Mouse (Mus musculus): Measurements from ENCODE around the gene Rcc1l. TPM values are rescaled to one million over a fixed set of nuclear protein-coding genes. Genes with fewer than 3 reads are reported as not detected.

Gene Rcc1l
- total and polyA plus RNA-seq, 3 experiments: 19.8 to 33.7 (median 30.2) TPM

GRCm38 (mm10) chr5:134214021-134214806, 37.6 kb upstream of the Rcc1l start:
- no peak for DNase-seq
- H3K27ac ChIP-seq: no peak overlapping the region
- H3K36me3 ChIP-seq (ENCODE audit: control insufficient read depth, insufficient read depth, low read length): no peaks in the 10 kb centered on the region
- no peak overlapping the region for H3K4me3 ChIP-seq
- intact Hi-C loops (cut with DNase I): no loop called here
- H3K27me3 ChIP-seq (ENCODE audit: control insufficient read depth, insufficient read depth, low read length): no peaks in the 10 kb centered on the region
- no peaks in the 10 kb centered on the region for H3K4me1 ChIP-seq (ENCODE audit: control insufficient read depth, insufficient read depth, low read length)
- no peak overlapping the region for H3K9ac ChIP-seq (ENCODE audit: low read depth, low read length)
- WGBS: 49% methylated on average over 12 of the region's 12 CpGs
- no peaks in the 10 kb centered on the region for H3K79me2 ChIP-seq (replicated peaks; ENCODE audit: control insufficient read depth, insufficient read depth, low read length)
- TF ChIP-seq EP300 (IDR thresholded peaks at IDR 0.05; ENCODE audit: insufficient read depth, low read depth, low read length) (no peak), CTCF (IDR thresholded peaks at IDR 0.05) (no peak), POLR2A (IDR thresholded peaks at IDR 0.05; ENCODE audit: insufficient read depth, low read depth, low read length) (no peak)

- no peak overlapping the region for H3K4me3 ChIP-seq
- H3K4me1 ChIP-seq (ENCODE audit: control insufficient read depth, insufficient read depth, low read length): no peaks in the 10 kb centered on the region
- H3K27ac ChIP-seq: no peak overlapping the region
- 43% methylated on average over 11 of the region's 11 CpGs for WGBS
- intact Hi-C loops (cut with DNase I): no loop called here
- TF ChIP-seq CTCF (IDR thresholded peaks at IDR 0.05) (no peak), EP300 (IDR thresholded peaks at IDR 0.05; ENCODE audit: insufficient read depth, low read depth, low read length) (no peak), POLR2A (IDR thresholded peaks at IDR 0.05; ENCODE audit: insufficient read depth, low read depth, low read length) (no peak)
- no peak overlapping the region for H3K9ac ChIP-seq (ENCODE audit: low read depth, low read length)
- H3K79me2 ChIP-seq (replicated peaks; ENCODE audit: control insufficient read depth, insufficient read depth, low read length): no peaks in the 10 kb centered on the region
- DNase-seq: no peak
- no peaks in the 10 kb centered on the region for H3K36me3 ChIP-seq (ENCODE audit: control insufficient read depth, insufficient read depth, low read length)
- no peaks in the 10 kb centered on the region for H3K27me3 ChIP-seq (ENCODE audit: control insufficient read depth, insufficient read depth, low read length)
Observed at GRCm38 (mm10) chr5:134209931-134210554, 33.5 kb upstream of the Rcc1l start.

- DNase-seq: no peak
- H3K4me3 ChIP-seq: no peak overlapping the region
- intact Hi-C loops (cut with DNase I): no loop called here
- H3K27me3 ChIP-seq (ENCODE audit: control insufficient read depth, insufficient read depth, low read length): no peaks in the 10 kb centered on the region
- H3K4me1 ChIP-seq (ENCODE audit: control insufficient read depth, insufficient read depth, low read length): no peaks in the 10 kb centered on the region
- H3K27ac ChIP-seq: no peak overlapping the region
- H3K9ac ChIP-seq (ENCODE audit: low read depth, low read length): no peak overlapping the region
- H3K36me3 ChIP-seq (ENCODE audit: control insufficient read depth, insufficient read depth, low read length): no peaks in the 10 kb centered on the region
- no peaks in the 10 kb centered on the region for H3K79me2 ChIP-seq (replicated peaks; ENCODE audit: control insufficient read depth, insufficient read depth, low read length)
- TF ChIP-seq EP300 (IDR thresholded peaks at IDR 0.05; ENCODE audit: insufficient read depth, low read depth, low read length): no peak
- TF ChIP-seq CTCF (IDR thresholded peaks at IDR 0.05): no peak
- no peak for TF ChIP-seq POLR2A (IDR thresholded peaks at IDR 0.05; ENCODE audit: insufficient read depth, low read depth, low read length)
- WGBS: 73% methylated on average over 10 of the region's 10 CpGs
Observed at GRCm38 (mm10) chr5:134206721-134207120, 30.1 kb upstream of the Rcc1l start.

- Histone ChIP-seq H3K9ac (ENCODE audit: low read depth, low read length) (no peak overlapping the region), H3K79me2 (replicated peaks; ENCODE audit: control insufficient read depth, insufficient read depth, low read length) (no peaks in the 10 kb centered on the region), H3K27me3 (ENCODE audit: control insufficient read depth, insufficient read depth, low read length) (no peaks in the 10 kb centered on the region), H3K4me3 (no peak overlapping the region), H3K4me1 (ENCODE audit: control insufficient read depth, insufficient read depth, low read length) (no peaks in the 10 kb centered on the region), H3K36me3 (ENCODE audit: control insufficient read depth, insufficient read depth, low read length) (no peaks in the 10 kb centered on the region), H3K27ac (no peak overlapping the region)
- 80% methylated on average over 8 of the region's 8 CpGs for WGBS
- intact Hi-C loops (cut with DNase I): no loop called here
- no peak for DNase-seq
- TF ChIP-seq POLR2A (IDR thresholded peaks at IDR 0.05; ENCODE audit: insufficient read depth, low read depth, low read length): no peak
- TF ChIP-seq EP300 (IDR thresholded peaks at IDR 0.05; ENCODE audit: insufficient read depth, low read depth, low read length): no peak
Observed at GRCm38 (mm10) chr5:134193664-134194063, 17.1 kb upstream of the Rcc1l start.

GRCm38 (mm10) chr5:134188571-134188970, 12.0 kb upstream of the Rcc1l start:
- H3K27me3 ChIP-seq (ENCODE audit: control insufficient read depth, insufficient read depth, low read length): no peaks in the 10 kb centered on the region
- TF ChIP-seq CTCF (IDR thresholded peaks at IDR 0.05): no peak
- no peak for TF ChIP-seq EP300 (IDR thresholded peaks at IDR 0.05; ENCODE audit: insufficient read depth, low read depth, low read length)
- TF ChIP-seq POLR2A (IDR thresholded peaks at IDR 0.05; ENCODE audit: insufficient read depth, low read depth, low read length): no peak
- H3K4me1 ChIP-seq (ENCODE audit: control insufficient read depth, insufficient read depth, low read length): peaks cover under 1% of the 10 kb centered on the region
- H3K79me2 ChIP-seq (replicated peaks; ENCODE audit: control insufficient read depth, insufficient read depth, low read length): no peaks in the 10 kb centered on the region
- no peak for DNase-seq
- no peak overlapping the region for H3K4me3 ChIP-seq
- WGBS: 84% methylated on average over 7 of the region's 7 CpGs
- H3K27ac ChIP-seq: no peak overlapping the region
- intact Hi-C loops (cut with DNase I): no loop called here
- no peaks in the 10 kb centered on the region for H3K36me3 ChIP-seq (ENCODE audit: control insufficient read depth, insufficient read depth, low read length)
- no peak overlapping the region for H3K9ac ChIP-seq (ENCODE audit: low read depth, low read length)

All from heart, adult 2 months (tissue).